Mouse (Mus musculus) ES-Bruce4 (cell line): ENCODE results near the gene Gpr171.

Source experiments
- CTCF ChIP-seq: IDR thresholded peaks from one replicate; pipeline ENCODE4 v1.8.1; 2011; ENCODE audit warnings: low read depth, low read length
- EP300 ChIP-seq: IDR thresholded peaks from 2 replicates; pipeline ENCODE4 v1.6.1; 2011; ENCODE audit warnings: low read depth, low read length; ENCODE audit not compliant: insufficient read depth
- POLR2A ChIP-seq: IDR thresholded peaks from one replicate; pipeline ENCODE4 v1.8.1; 2011; ENCODE audit warnings: low read length; ENCODE audit not compliant: insufficient read depth

DNA sequence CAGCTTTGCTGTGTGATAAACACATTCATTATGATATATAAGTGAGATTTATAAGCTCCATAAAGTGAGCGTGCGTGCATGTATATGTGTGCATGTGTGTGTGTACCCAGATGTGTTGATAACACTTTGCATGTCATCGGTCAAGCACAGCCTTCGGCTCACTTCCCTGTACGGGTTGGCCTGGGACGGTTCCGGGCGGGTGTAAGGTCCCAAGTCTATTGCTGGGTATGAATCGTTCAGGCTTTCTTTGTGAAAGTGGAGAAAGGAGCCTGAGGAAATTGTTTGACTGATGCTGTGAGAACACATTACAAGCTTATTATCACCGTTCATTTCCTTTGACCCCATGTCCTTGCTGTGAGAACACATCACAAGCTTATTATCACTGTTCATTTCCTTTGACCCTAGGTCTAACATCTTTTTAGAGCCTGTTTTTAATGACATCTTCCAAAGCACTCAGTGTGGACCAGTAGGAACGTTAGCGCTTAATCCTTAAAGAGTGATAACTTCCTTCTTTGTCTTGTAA is 37.4 kb upstream of the Gpr171 start:
- TF ChIP-seq CTCF = no peak
- no peak for TF ChIP-seq POLR2A
- TF ChIP-seq EP300 = no peak
